Mouse (Mus musculus) lung, embryonic 15.5 days (tissue): ENCODE measurements around the gene Kera. TPM values are rescaled to one million over a fixed set of nuclear protein-coding genes. Genes with fewer than 3 reads are reported as not detected.

Experiments
- ATAC-seq: fragments of 200-750 bp; cut with Nextera tagmentation; 2 replicates; pipeline ENCODE4 v1.8.0; 2017; ENCODE audit warnings: moderate number of reproducible peaks, borderline replicate concordance; ENCODE audit not compliant: low FRiP score, low TSS enrichment; ENCODE audit errors: extremely low read depth
- H3K27ac ChIP-seq: fragments of 300-500 bp; sonication (generic); 2 replicates; pipeline ENCODE4 v1.5.1; 2015; ENCODE audit warnings: moderate library complexity, mild to moderate bottlenecking, inconsistent platforms
- H3K27me3 ChIP-seq: fragments of 300-500 bp; sonication (generic); 2 replicates; pipeline ENCODE4 v1.6.1; 2015; ENCODE audit warnings: inconsistent platforms
- H3K36me3 ChIP-seq: fragments of 300-500 bp; sonication (generic); 2 replicates; pipeline ENCODE4 v1.6.1; 2015; ENCODE audit warnings: inconsistent platforms
- H3K4me1 ChIP-seq: fragments of 300-500 bp; sonication (generic); 2 replicates; pipeline ENCODE4 v1.6.1; 2015; ENCODE audit warnings: inconsistent platforms
- H3K4me2 ChIP-seq: fragments of 300-500 bp; sonication (generic); 2 replicates; pipeline ENCODE4 v1.6.1; 2015; ENCODE audit warnings: inconsistent platforms, mild to moderate bottlenecking, moderate library complexity
- H3K4me3 ChIP-seq: fragments of 300-500 bp; sonication (generic); 2 replicates; pipeline ENCODE4 v1.5.1; 2015; ENCODE audit warnings: mild to moderate bottlenecking, inconsistent platforms
- H3K9ac ChIP-seq: fragments of 300-500 bp; sonication (generic); 2 replicates; pipeline ENCODE4 v1.6.1; 2015; ENCODE audit warnings: inconsistent platforms
- H3K9me3 ChIP-seq: fragments of 300-500 bp; sonication (generic); 2 replicates; pipeline ENCODE4 v1.6.1; 2016; ENCODE audit warnings: inconsistent platforms
- WGBS: fragments of 180-500 bp; shearing (Covaris S2); methylation state at CpG from one replicate; pipeline ENCODE4 v1.1.7; 2015; 5-methylcytosine and 5-hydroxymethylcytosine counted together
- polyA plus RNA-seq: library from polyadenylated mRNA; unstranded; fragments of >200 nt; fragmentation: Nextera tagmentation; extraction: Ambion mirVana; gene quantifications from 2 replicates; pipeline ENCODE4 v1.2.1, GENCODE M21; 2015

The Kera gene
- polyA plus RNA-seq, 1 experiment from 2014 or later, result 0.19 TPM

DNA sequence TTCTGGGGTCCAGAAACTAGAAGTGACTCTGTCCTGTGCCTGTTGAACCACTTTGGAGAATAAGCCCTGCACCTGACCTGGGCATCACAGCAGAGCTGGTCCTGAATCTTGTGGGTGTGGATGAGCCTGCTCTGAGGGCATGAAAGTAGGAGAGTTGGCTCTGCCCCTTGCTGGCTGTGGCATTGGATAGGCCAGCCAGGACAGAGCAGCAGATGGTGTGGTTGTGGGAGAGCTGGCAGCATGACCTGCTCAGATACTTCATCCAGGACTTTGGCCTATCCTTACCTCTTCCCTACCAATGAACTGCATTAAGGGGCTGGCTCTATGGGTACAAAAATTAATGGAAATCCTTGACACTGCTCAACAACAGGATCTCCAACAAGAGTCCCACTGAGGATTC, 3.4 kb upstream of the Kera start:
- no peaks in the 10 kb centered on the region for H3K4me1 ChIP-seq
- no peaks in the 10 kb centered on the region for H3K27me3 ChIP-seq
- H3K9ac ChIP-seq, result no peak overlapping the region
- H3K36me3 ChIP-seq, result no peaks in the 10 kb centered on the region
- ATAC-seq, result no peak
- no peak overlapping the region for H3K4me2 ChIP-seq
- H3K4me3 ChIP-seq, result no peak overlapping the region
- H3K9me3 ChIP-seq, result no peaks in the 10 kb centered on the region
- H3K27ac ChIP-seq, result no peak overlapping the region

GRCm38 (mm10) chr10:97622328-97622727, 15.6 kb downstream of the Kera start:
- ATAC-seq, result no peak; the same call in 1 of the 2 replicates
- Histone ChIP-seq H3K4me2 (no peak overlapping the region), H3K36me3 (no peaks in the 10 kb centered on the region), H3K27ac (no peak overlapping the region), H3K4me1 (no peaks in the 10 kb centered on the region; the same call in 1 of the 2 replicates), H3K27me3 (no peaks in the 10 kb centered on the region), H3K4me3 (no peak overlapping the region), H3K9ac (no peak overlapping the region), H3K9me3 (no peaks in the 10 kb centered on the region)
- WGBS, result 39% methylated on average over 1 of the region's 1 CpGs

DNA sequence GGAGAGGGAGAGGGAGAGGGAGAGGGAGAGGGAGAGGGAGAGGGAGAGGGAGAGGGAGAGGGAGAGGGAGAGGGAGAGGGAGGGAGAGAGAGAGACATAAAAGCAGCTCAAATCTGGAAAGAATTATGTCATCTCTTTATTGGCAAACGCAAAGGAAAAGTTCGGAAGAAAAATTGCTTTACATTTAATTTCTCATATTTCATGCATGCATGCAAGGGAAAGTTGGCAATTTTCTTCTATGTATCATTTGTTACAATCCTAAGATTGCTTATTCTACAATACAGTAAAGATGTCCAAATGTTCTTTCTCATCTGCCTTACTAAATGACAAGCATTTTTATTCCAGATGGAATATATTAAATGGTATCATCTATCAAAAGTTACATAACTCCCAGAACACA, 17.7 kb downstream of the Kera start:
- H3K9ac ChIP-seq, result no peak overlapping the region
- H3K9me3 ChIP-seq, result no peaks in the 10 kb centered on the region
- ATAC-seq, result no peak; the same call in 1 of the 2 replicates
- no peaks in the 10 kb centered on the region for H3K27me3 ChIP-seq
- H3K36me3 ChIP-seq, result no peaks in the 10 kb centered on the region
- H3K4me3 ChIP-seq, result no peak overlapping the region
- WGBS, result 43% methylated on average over 2 of the region's 2 CpGs
- H3K27ac ChIP-seq, result no peak overlapping the region
- H3K4me2 ChIP-seq, result no peak overlapping the region
- no peaks in the 10 kb centered on the region; the same call in 1 of the 2 replicates for H3K4me1 ChIP-seq

GRCm38 (mm10) chr10:97625116-97625515, 18.4 kb downstream of the Kera start:
- 49% methylated on average over 4 of the region's 4 CpGs for WGBS

GRCm38 (mm10) chr10:97626543-97626942, 19.9 kb downstream of the Kera start:
- no peak overlapping the region for H3K4me2 ChIP-seq
- H3K4me1 ChIP-seq, result no peaks in the 10 kb centered on the region; the same call in 1 of the 2 replicates
- H3K9me3 ChIP-seq, result no peaks in the 10 kb centered on the region
- no peaks in the 10 kb centered on the region for H3K36me3 ChIP-seq
- WGBS, result 60% methylated on average over 1 of the region's 1 CpGs
- no peak overlapping the region for H3K27ac ChIP-seq
- ATAC-seq, result no peak
- H3K27me3 ChIP-seq, result no peaks in the 10 kb centered on the region
- H3K4me3 ChIP-seq, result no peak overlapping the region
- H3K9ac ChIP-seq, result no peak overlapping the region

More at GRCm38 (mm10) chr10:97625116-97625515, 18.4 kb downstream of the Kera start:
- Histone ChIP-seq H3K4me3 (no peak overlapping the region), H3K4me2 (no peak overlapping the region), H3K4me1 (no peaks in the 10 kb centered on the region; the same call in 1 of the 2 replicates), H3K9me3 (no peaks in the 10 kb centered on the region), H3K27ac (no peak overlapping the region), H3K27me3 (no peaks in the 10 kb centered on the region), H3K36me3 (no peaks in the 10 kb centered on the region), H3K9ac (no peak overlapping the region)
- ATAC-seq, result no peak

- no peaks in the 10 kb centered on the region for H3K36me3 ChIP-seq
- no peak for ATAC-seq
- no peaks in the 10 kb centered on the region for H3K27me3 ChIP-seq
- no peak overlapping the region for H3K9ac ChIP-seq
- H3K9me3 ChIP-seq, result no peaks in the 10 kb centered on the region
- WGBS, result 75% methylated on average over 3 of the region's 3 CpGs
- H3K4me3 ChIP-seq, result no peak overlapping the region
- no peaks in the 10 kb centered on the region for H3K4me1 ChIP-seq
- H3K4me2 ChIP-seq, result no peak overlapping the region
- H3K27ac ChIP-seq, result no peak overlapping the region
These were observed 24.4 kb downstream of the Kera start for GRCm38 (mm10) chr10:97631061-97631460.

DNA sequence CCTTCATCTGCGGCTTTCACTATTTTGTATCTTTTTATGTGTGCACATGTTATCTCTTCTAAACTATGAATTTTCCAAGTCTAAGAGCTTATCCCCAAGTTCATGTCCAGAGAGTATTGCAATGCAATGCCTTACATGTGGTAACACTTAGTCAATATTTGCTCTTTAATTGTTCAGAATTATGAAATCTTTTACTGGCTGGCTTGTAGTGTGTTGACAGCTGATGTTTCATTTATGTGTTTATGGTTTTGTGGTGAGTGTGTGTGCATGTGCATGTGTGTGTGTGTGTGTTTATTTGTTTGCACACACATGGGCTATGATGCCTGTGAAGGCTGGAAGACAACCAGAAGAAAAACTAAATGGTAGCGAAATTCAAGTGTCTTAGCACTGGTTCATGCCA, 35.2 kb downstream of the Kera start:
- no peaks in the 10 kb centered on the region for H3K9me3 ChIP-seq
- ATAC-seq, result no peak
- no peaks in the 10 kb centered on the region for H3K4me1 ChIP-seq
- H3K4me3 ChIP-seq, result no peak overlapping the region
- H3K9ac ChIP-seq, result no peak overlapping the region
- H3K27me3 ChIP-seq, result no peaks in the 10 kb centered on the region
- 72% methylated on average over 2 of the region's 2 CpGs for WGBS
- H3K4me2 ChIP-seq, result no peak overlapping the region
- no peaks in the 10 kb centered on the region for H3K36me3 ChIP-seq
- H3K27ac ChIP-seq, result no peak overlapping the region

DNA sequence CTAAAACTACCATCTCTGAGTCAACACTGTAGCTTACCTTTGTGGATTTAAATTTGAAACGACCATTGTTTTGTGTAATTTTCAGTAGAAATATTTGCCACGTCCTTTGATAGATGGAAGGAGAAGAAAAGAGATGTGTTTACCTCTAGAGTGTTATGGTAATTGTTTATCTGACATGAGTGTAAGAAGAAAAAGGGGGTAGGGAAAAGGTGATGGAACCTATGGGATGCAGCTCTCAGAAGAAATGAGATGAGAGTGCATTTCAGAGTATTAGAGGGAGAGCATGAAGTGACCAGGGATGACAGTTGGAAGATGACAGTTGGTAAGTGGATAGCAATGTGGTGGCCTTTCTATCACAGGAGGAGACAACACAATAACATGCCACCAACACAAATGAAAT, 37.1 kb downstream of the Kera start, which contains the start of gene Epyc:
Epyc (plus strand) TSS at position 301 of the 400 bp plus-strand sequence.
- H3K4me1 ChIP-seq, result no peaks in the 10 kb centered on the region
- no peaks in the 10 kb centered on the region for H3K36me3 ChIP-seq

GRCm38 (mm10) chr10:97650334-97650733, 43.7 kb downstream of the Kera start:
- Histone ChIP-seq H3K4me2 (no peak overlapping the region), H3K9ac (no peak overlapping the region), H3K4me3 (no peak overlapping the region), H3K36me3 (no peaks in the 10 kb centered on the region), H3K9me3 (no peaks in the 10 kb centered on the region), H3K27me3 (no peaks in the 10 kb centered on the region), H3K27ac (no peak overlapping the region), H3K4me1 (no peaks in the 10 kb centered on the region)
- no peak; the same call in 1 of the 2 replicates for ATAC-seq
- 22% methylated on average over 2 of the region's 2 CpGs for WGBS

More for the DNA sequence above, 37.1 kb downstream of the Kera start, which contains the start of gene Epyc:
- Histone ChIP-seq H3K9ac (no peak within 1 kb of the TSS), H3K9me3 (no peaks in the 10 kb centered on the region), H3K4me3 (no peak within 1 kb of the TSS), H3K27ac (no peak within 1 kb of the TSS), H3K4me2 (no peak within 1 kb of the TSS), H3K27me3 (no peaks in the 10 kb centered on the region)
- 71% methylated on average over 2 of the region's 2 CpGs for WGBS
- no peak for ATAC-seq

- no peaks in the 10 kb centered on the region for H3K36me3 ChIP-seq
- ATAC-seq, result no peak
- no peaks in the 10 kb centered on the region for H3K9me3 ChIP-seq
- no peaks in the 10 kb centered on the region for H3K4me1 ChIP-seq
- H3K27me3 ChIP-seq, result no peaks in the 10 kb centered on the region
- WGBS, result 89% methylated on average over 1 of the region's 1 CpGs
- H3K27ac ChIP-seq, result no peak overlapping the region
- H3K4me3 ChIP-seq, result no peak overlapping the region
- no peak overlapping the region for H3K9ac ChIP-seq
- no peak overlapping the region for H3K4me2 ChIP-seq
These were observed 52.8 kb downstream of the Kera start for GRCm38 (mm10) chr10:97659489-97659888.

Other genes starting within 250 kb of the Kera start
- gene Dcn, start 127.3 kb upstream of the Kera start, polyA plus RNA-seq, result 165 and 210 TPM in 2 replicates
- 43.9 and 53.6 TPM in 2 replicates for gene Lum, start 41.8 kb upstream of the Kera start, polyA plus RNA-seq
- gene Epyc, start 37.2 kb downstream of the Kera start, polyA plus RNA-seq, result 0.91 and 0.94 TPM in 2 replicates
- not detected in 2 replicates for gene Ccer1, start 86.2 kb downstream of the Kera start, polyA plus RNA-seq
- not detected in 2 replicates for gene C030005K15Rik, start 119.9 kb downstream of the Kera start, polyA plus RNA-seq